Mouse (Mus musculus) cerebellum, adult 2 months (tissue): ENCODE results near the gene Gga3.

ENCODE experiments used
- CTCF ChIP-seq: fragments of 200-500 bp; IDR thresholded peaks from 2 replicates; pipeline ENCODE4 v1.5.1; 2011; ENCODE audit warnings: low read depth, mild to moderate bottlenecking, control low read depth, low read length, moderate library complexity, borderline replicate concordance; ENCODE audit not compliant: insufficient read depth
- POLR2A ChIP-seq: fragments of 200-500 bp; IDR thresholded peaks from 2 replicates; pipeline ENCODE4 v1.6.1; 2011; ENCODE audit warnings: low read length, control low read depth, borderline replicate concordance; ENCODE audit not compliant: insufficient read depth

GRCm38 (mm10) chr11:115555717-115556116 lies 48.1 kb downstream of the Gga3 start:
- TF ChIP-seq CTCF: no peak
- no peak for TF ChIP-seq POLR2A
